Comparison of ENCODE assay signal across 7 mouse cellular contexts in genomic region chr16:30503958-30504357, GRCm38 (mm10). TPM values are rescaled to one million over a fixed set of nuclear protein-coding genes. Genes with fewer than 3 reads are reported as not detected.
DNase-seq lines count a peak whose midpoint lies in the region; ATAC-seq and TF ChIP-seq lines count a peak whose summit lies in the region.

No protein-coding gene starts in this region.

- TF ChIP-seq EP300 in liver, postnatal 0 days (IDR thresholded peaks at IDR 0.05; ENCODE audit: low read depth): no peak

- no peaks in the 10 kb centered on the region for H3K9me3 ChIP-seq in liver, postnatal 0 days (ENCODE audit: low read length)

- TF ChIP-seq CTCF in embryonic fibroblast, embryonic 13.5 days (IDR thresholded peaks at IDR 0.05; ENCODE audit: borderline replicate concordance, insufficient read depth, low read length): peak; percentile 93
- peak; percentile 95 for TF ChIP-seq CTCF in liver, postnatal 0 days (IDR thresholded peaks at IDR 0.05; ENCODE audit: low read depth)

- WGBS in liver, postnatal 0 days (ENCODE audit: insufficient replicate concordance): 10% methylated on average over 15 of the region's 15 CpGs

- TF ChIP-seq POLR2A in embryonic fibroblast, embryonic 13.5 days (IDR thresholded peaks at IDR 0.05; ENCODE audit: low read depth, low read length): no peak

- H3K9ac ChIP-seq in liver, postnatal 0 days (replicated peaks): no peak overlapping the region

- H3K36me3 ChIP-seq in liver, postnatal 0 days (replicated peaks; ENCODE audit: insufficient read depth, low read length): no peaks in the 10 kb centered on the region

- H3K27me3 ChIP-seq in liver, postnatal 0 days (ENCODE audit: insufficient read depth, low read length): no peaks in the 10 kb centered on the region

- peak; percentile 72 for ATAC-seq in liver, postnatal 0 days

- H3K4me3 ChIP-seq in embryonic fibroblast, embryonic 13.5 days (ENCODE audit: insufficient read depth, low read length): no peak overlapping the region
- H3K4me3 ChIP-seq in liver, postnatal 0 days (ENCODE audit: low read depth, low read length): no peak overlapping the region

- peak; percentile 40 for DNase-seq in ovary, postnatal 14 days (ENCODE audit: low spot score)
- DNase-seq in ovary, adult 18-20 months (ENCODE audit: low spot score): no peak
- DNase-seq in ZHBTc4 (ENCODE audit: low read depth, low spot score): peak; percentile 48
- peak; percentile 80 for DNase-seq in induced T-regulatory cell, adult 2 months (ENCODE audit: low read depth)
- DNase-seq in liver, postnatal 0 days: peak; percentile 79
- DNase-seq in retina, embryonic 14.5 days (ENCODE audit: low spot score): peak; percentile 79

- no peak overlapping the region for H3K4me2 ChIP-seq in liver, postnatal 0 days (ENCODE audit: low read depth, low read length)

- no peak overlapping the region for H3K27ac ChIP-seq in embryonic fibroblast, embryonic 13.5 days (ENCODE audit: insufficient read depth, low read length)
- no peak overlapping the region for H3K27ac ChIP-seq in liver, postnatal 0 days (ENCODE audit: low read depth)

- H3K4me1 ChIP-seq in embryonic fibroblast, embryonic 13.5 days (ENCODE audit: control insufficient read depth, insufficient read depth, low read length): peaks cover 9% of the 10 kb centered on the region
- peaks cover 22% of the 10 kb centered on the region for H3K4me1 ChIP-seq in liver, postnatal 0 days (ENCODE audit: insufficient read depth)

RNA-seq across cellular contexts. Expression of gene Tmem44, which starts 46.7 kb away (rescaled TPM):
- polyA plus RNA-seq in embryonic fibroblast, embryonic 13.5 days (2011; ENCODE audit: insufficient read length, low read depth, missing spikeins): 6.9 and 8.0 TPM in 2 replicates
- 0.73 and 0.89 TPM in 2 replicates for polyA plus RNA-seq in liver, postnatal 0 days (2015; fragmentation: Nextera tagmentation; extraction: Ambion mirVana)
